Mouse (Mus musculus): ENCODE data around the gene Rac2.

DNA sequence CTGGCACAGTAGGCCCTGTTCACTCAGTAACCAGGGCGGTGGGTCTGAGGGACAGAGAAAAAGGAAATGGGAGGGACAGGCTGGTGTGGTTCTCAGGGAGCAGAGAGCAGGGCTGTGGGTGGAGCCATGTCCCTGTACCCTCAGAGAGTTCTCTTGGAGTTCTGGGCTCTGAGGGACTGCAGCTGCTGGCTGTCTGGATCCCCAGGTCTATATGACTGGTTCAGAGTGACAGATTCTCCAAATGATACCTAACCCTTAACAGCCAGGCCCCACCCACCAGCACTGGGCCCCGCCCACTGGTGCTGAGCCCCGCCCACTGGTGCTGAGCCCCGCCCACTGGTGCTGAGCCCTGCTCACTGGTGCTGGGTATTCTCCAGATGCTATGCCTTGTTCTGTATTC, 25.1 kb upstream of the Rac2 start:
- no peak for TF ChIP-seq CTCF (IDR thresholded peaks at IDR 0.05; ENCODE audit: insufficient read depth, low read length)
- TF ChIP-seq POLR2A (IDR thresholded peaks at IDR 0.05; ENCODE audit: borderline replicate concordance, extremely low read depth, low read depth, low read length): no peak
